Mouse (Mus musculus) pancreas, adult 10 weeks (tissue): Measurements from ENCODE around the gene Tulp2. TPM values are rescaled to one million over a fixed set of nuclear protein-coding genes. Genes with fewer than 3 reads are reported as not detected.

Source experiments
- polyA plus RNA-seq: library from polyadenylated mRNA; stranded (reverse); fragments of 350-450 nt; fragmentation: Illumina TruSeq; extraction: RNeasy Lipid Tissue Mini Kit (QIAGEN cat#74804); gene quantifications from one replicate; pipeline ENCODE4 v1.2.3, GENCODE M21; 2015; ENCODE audit warnings: low read depth, low replicate concordance; ENCODE audit not compliant: insufficient read depth

Gene Tulp2
- 1.5 TPM for polyA plus RNA-seq

GRCm38 (mm10) chr7:45481374-45481927 is at the start of gene Tulp2:
Tulp2 (plus strand) TSS chr7:45481877.

DNA sequence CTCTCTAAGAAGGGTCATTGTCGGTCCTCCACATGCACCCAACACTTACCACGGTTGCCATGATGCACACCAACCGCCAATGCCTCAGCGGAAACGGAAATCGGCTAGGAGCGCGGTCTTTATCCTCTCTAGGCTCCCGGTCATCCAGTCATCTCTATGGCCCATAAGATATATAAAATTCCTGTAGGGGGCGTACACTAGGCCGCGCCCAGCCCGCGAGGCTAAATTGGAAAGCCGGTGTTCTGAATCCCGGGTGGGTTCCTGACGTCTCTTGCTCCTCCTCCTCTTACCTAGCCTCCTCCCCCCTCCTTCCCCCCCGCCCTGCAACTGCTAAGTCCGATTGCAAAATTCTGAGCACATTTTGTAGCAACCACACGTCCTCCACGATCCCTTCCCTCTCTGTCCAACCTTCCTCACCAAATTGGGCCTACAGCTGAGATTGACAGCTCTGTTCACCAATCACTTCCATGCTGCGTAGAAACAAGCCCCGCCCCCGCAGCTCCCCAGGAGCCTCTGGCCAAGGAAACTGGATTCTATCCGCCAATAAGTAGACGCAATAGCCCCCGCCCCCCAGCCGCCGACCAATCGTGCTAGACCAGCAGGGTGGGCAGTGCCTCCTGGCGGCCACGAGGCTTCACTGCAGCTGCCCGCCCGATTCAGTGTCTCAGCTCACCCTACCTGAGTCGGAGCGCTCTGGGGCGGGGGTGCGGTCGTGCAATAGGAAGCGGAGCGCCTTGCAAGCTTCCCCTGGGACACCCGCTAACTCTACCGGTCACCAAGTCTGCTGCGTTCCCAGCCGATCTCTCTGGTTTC is 47.3 kb upstream of the Tulp2 start, which contains the start of gene Gys1:
Gys1 (plus strand) TSS at position 642 of the 813 bp plus-strand sequence.

DNA sequence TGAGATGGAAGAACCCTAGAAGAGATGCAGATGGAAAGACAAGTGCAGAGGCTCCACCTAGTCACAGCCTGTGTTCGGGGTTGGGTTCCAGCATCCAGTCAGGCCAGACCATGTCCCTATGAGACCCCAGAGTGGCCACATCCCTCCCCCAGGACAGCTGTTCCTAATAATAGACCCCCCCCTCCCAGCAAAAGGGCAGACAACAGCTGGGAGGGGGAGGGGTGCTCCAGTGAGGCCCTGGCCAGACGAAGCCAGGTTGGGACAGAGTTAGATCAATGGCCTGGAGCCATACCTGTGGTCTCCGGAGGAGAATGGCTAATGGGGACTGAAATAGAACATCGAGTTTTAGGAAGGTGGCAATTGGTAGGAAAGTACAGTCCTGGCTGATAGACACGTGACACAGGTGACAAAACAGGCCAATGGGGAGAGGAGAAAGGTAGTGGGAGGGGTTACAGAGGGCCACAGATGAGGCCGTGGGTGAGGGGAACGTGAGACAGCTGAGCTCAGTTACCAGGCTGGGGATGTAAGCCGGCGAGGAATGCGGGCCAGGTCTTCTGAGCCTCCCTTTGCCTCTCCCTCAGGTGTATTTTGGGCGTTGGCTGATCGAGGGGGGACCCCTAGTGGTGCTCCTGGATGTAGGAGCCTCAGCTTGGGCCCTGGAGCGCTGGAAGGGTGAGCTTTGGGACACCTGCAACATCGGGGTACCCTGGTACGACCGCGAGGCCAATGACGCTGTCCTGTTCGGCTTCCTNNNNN is 44.0 kb upstream of the Tulp2 start, which contains the start of gene Ruvbl2:
Ruvbl2 (minus strand) TSS at position 576 of the 756 bp plus-strand sequence.

GRCm38 (mm10) chr7:45459564-45460140 is 22.0 kb upstream of the Tulp2 start, which contains the start of gene Ftl1:
Ftl1 (minus strand) TSS chr7:45459884.

GRCm38 (mm10) chr7:45466283-45467089 is 15.2 kb upstream of the Tulp2 start, which contains the start of gene Bax:
Bax (minus strand) TSS chr7:45466898.

DNA sequence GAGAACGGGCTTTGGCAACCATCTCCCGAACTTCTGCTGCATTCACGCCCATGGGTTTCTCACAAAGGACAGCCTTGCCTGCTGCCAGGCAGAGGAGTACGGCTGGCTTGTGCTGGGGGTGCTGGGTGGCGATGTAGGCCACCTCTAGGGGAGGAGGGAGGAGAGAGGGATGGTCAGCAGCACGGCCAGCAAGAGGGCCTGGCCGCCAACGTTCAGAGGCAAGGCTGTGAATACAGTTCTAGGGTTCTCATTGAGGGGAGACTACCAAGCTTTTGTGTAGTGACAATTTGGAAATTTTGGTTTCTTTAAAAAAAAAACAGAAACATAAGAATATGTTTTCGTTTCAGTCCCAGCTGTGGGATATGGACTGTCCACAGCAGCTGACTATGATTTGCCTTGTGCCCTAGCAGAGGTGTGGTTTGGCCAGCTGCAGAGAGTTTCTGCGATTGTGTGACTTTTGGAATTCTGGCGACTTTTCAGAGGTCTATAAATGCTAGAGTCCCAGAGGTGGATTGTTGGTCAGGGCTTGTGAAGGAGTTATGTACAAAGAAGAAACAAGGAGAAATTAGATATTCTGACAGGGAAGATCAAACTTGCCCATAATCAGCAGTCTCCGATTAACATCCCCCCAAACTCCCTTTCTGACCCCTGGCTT is 5.2 kb downstream of the Tulp2 start, which contains the start of gene Gm45808:
Gm45808 (minus strand) TSS at position 51 of the 655 bp plus-strand sequence.

GRCm38 (mm10) chr7:45488293-45489204 is 6.9 kb downstream of the Tulp2 start, which contains the start of gene Dhdh:
Dhdh (minus strand) TSS chr7:45488805.

GRCm38 (mm10) chr7:45509912-45510787 is 28.5 kb downstream of the Tulp2 start, which contains the start of gene Nucb1:
Nucb1 (minus strand) TSS chr7:45510406.

GRCm38 (mm10) chr7:45525809-45526473 is 44.3 kb downstream of the Tulp2 start, which contains the start of the genes Ppp1r15a and Plekha4:
Ppp1r15a (minus strand) TSS chr7:45526268.
Plekha4 (plus strand) TSS chr7:45526330.

DNA sequence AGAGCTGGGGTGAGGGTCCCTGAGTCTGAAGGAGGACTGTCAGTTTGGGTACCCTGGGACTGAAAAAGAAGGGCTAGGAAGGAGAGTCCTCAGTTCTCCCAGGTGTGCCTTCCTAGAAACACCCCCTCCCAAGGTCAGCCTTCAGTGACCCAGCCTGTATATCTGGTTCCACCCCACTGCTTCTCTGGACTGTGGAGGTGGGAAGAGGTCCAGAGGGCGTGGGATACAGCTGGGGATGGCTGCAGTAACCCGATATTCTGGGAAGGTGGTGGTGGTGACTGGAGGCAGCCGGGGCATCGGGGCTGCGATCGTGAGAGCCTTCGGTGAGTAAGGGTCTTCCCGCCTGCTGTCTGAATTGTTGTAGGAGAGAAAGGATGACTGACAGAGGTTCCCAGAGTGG is 73.1 kb downstream of the Tulp2 start, which contains the start of gene Hsd17b14:
Hsd17b14 (plus strand) TSS at position 150 of the 400 bp plus-strand sequence.

DNA sequence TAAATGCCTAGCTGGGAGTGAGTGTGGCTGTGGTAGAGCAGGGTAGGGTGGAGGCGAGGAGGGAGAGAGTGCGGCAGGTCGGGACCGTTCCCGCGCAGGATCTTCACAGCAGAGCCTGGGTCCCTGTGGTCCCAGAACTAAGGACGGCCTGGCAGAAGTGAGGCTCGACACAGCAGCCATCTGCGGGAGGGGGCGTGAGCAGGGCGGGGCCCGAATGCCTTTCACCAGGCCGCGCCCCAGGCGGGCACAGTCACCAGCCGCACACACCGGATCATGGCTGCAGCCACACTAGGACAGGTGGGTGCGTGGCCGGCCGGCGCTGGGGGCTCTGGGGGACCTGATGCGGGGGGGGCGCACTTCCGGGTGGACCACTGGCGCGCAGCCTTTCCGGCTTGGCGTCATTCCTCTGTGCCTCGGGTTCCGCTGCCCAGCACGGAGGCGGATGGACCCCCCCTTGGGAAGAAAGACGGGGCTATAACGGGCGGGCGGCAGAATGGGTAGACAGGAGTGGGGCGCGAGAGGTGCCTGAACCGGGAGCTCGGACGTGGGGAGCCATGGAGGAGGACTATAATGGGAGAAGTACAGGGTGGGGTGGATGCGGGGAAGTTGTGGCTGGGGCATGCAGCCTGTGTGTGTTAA is 88.5 kb downstream of the Tulp2 start, which contains the start of gene Bcat2:
Bcat2 (plus strand) TSS at position 51 of the 639 bp plus-strand sequence.

Other genes starting within 250 kb of the Tulp2 start
- gene Cd37, start 242.8 kb upstream of the Tulp2 start, polyA plus RNA-seq, result 2.7 TPM
- gene Slc6a16, start 240.8 kb upstream of the Tulp2 start, polyA plus RNA-seq, result not detected
- gene Slc6a21, start 204.4 kb upstream of the Tulp2 start, polyA plus RNA-seq, result not detected
- 15.2 TPM for gene Trpm4, start 148.1 kb upstream of the Tulp2 start, polyA plus RNA-seq
- 0.89 TPM for gene Hrc, start 146.6 kb upstream of the Tulp2 start, polyA plus RNA-seq
- 0.92 TPM for gene Ppfia3, start 114.9 kb upstream of the Tulp2 start, polyA plus RNA-seq
- 4.4 TPM for gene Lin7b, start 111.3 kb upstream of the Tulp2 start, polyA plus RNA-seq
- 230 TPM for gene Snrnp70, start 86.1 kb upstream of the Tulp2 start, polyA plus RNA-seq
- gene Kcna7, start 76.2 kb upstream of the Tulp2 start, polyA plus RNA-seq, result not detected
- not detected for gene Ntf5, start 68.2 kb upstream of the Tulp2 start, polyA plus RNA-seq
- not detected for gene Lhb, start 61.1 kb upstream of the Tulp2 start, polyA plus RNA-seq
- 3.9 TPM for gene Gys1, start 47.0 kb upstream of the Tulp2 start, polyA plus RNA-seq
- 11.0 TPM for gene Ruvbl2, start 43.8 kb upstream of the Tulp2 start, polyA plus RNA-seq
- 893 TPM for gene Ftl1, start 22.0 kb upstream of the Tulp2 start, polyA plus RNA-seq
- 42.0 TPM for gene Bax, start 15.0 kb upstream of the Tulp2 start, polyA plus RNA-seq
- not detected for gene Gm45808, start 4.9 kb downstream of the Tulp2 start, polyA plus RNA-seq
- gene Dhdh, start 6.9 kb downstream of the Tulp2 start, polyA plus RNA-seq, result 2.1 TPM
- 43.0 TPM for gene Nucb1, start 28.5 kb downstream of the Tulp2 start, polyA plus RNA-seq
- gene Ppp1r15a, start 44.4 kb downstream of the Tulp2 start, polyA plus RNA-seq, result 14.2 TPM
- 3.5 TPM for gene Plekha4, start 44.5 kb downstream of the Tulp2 start, polyA plus RNA-seq
- gene Hsd17b14, start 73.0 kb downstream of the Tulp2 start, polyA plus RNA-seq, result not detected
- gene Bcat2, start 88.3 kb downstream of the Tulp2 start, polyA plus RNA-seq, result 127 TPM
- 41.8 TPM for gene Fgf21, start 133.6 kb downstream of the Tulp2 start, polyA plus RNA-seq
- 4.9 TPM for gene Fut1, start 135.4 kb downstream of the Tulp2 start, polyA plus RNA-seq
- 2.0 TPM for gene Izumo1, start 139.9 kb downstream of the Tulp2 start, polyA plus RNA-seq
- 11.1 TPM for gene Rasip1, start 145.6 kb downstream of the Tulp2 start, polyA plus RNA-seq
- gene Mamstr, start 158.1 kb downstream of the Tulp2 start, polyA plus RNA-seq, result 2.2 TPM
- gene Fut2, start 184.5 kb downstream of the Tulp2 start, polyA plus RNA-seq, result not detected
- not detected for gene Ntn5, start 202.1 kb downstream of the Tulp2 start, polyA plus RNA-seq
- not detected for gene Sec1, start 212.5 kb downstream of the Tulp2 start, polyA plus RNA-seq
- gene Car11, start 218.0 kb downstream of the Tulp2 start, polyA plus RNA-seq, result 2.1 TPM
- 5.6 TPM for gene Dbp, start 223.2 kb downstream of the Tulp2 start, polyA plus RNA-seq
- gene Rpl18, start 233.6 kb downstream of the Tulp2 start, polyA plus RNA-seq, result 401 TPM
- 9.0 TPM for gene Sphk2, start 236.1 kb downstream of the Tulp2 start, polyA plus RNA-seq
- not detected for gene Fam83e, start 239.3 kb downstream of the Tulp2 start, polyA plus RNA-seq
- gene Spaca4, start 243.9 kb downstream of the Tulp2 start, polyA plus RNA-seq, result not detected